Mouse (Mus musculus): Measurements from ENCODE around the gene Steap1.

- no peak for TF ChIP-seq TAL1 (IDR thresholded peaks at IDR 0.05; ENCODE audit: low read length)
- TF ChIP-seq GATA1 (IDR thresholded peaks at IDR 0.05; ENCODE audit: low read length), result no peak
Observed at GRCm38 (mm10) chr5:5705019-5705418, 44.1 kb downstream of the Steap1 start.
